Mouse (Mus musculus) gastrocnemius, postnatal 36 days (tissue): ENCODE data around the gene Tmem167. TPM values are rescaled to one million over a fixed set of nuclear protein-coding genes. Genes with fewer than 3 reads are reported as not detected.
A peak's percentile ranks its signal among the peaks of the same experiment; 100 is the strongest.
"Not testable (repeated sequence)": the region's sequence is repeated elsewhere in the genome, so short reads cannot be mapped to it uniquely, and the experiment has no call there.

ENCODE experiments used
- DNase-seq, 2 experiments: peaks; one replicate each; pipeline ENCODE4 v3.0.0; 2022
- intact Hi-C: fragments of 180-260 bp; cut with DNase I; formaldehyde crosslinking; loops from one replicate; pipeline ENCODE4 v1.15.1; 2025
- long read RNA-seq, 2 experiments: library from polyadenylated mRNA; stranded (forward); transcript quantifications; one replicate each; pipeline ENCODE4 v2.0.0; 2021
- total RNA-seq, 2 experiments: library from RNA; stranded (reverse); gene quantifications; 2 replicates each; pipeline ENCODE4 v1.2.3; 2021

The Tmem167 gene
- 1 to 10 TPM; 6.6 to 7.3 TPM for total RNA-seq
- long read RNA-seq, experiment 1, full-length matches to known transcripts: 65 of 74 reads
- long read RNA-seq, experiment 1, partial matches to known transcripts: 1 of 74 reads
- long read RNA-seq, experiment 1, other reads (novel, unspliced or antisense): 8 of 74 reads
- long read RNA-seq, experiment 2, full-length matches to known transcripts: 65 of 76 reads
- long read RNA-seq, experiment 2, partial matches to known transcripts: 10 of 76 reads
- long read RNA-seq, experiment 2, other reads (novel, unspliced or antisense): 1 of 76 reads

- intact Hi-C loops: no loop called here
- DNase-seq: peak; percentile 95 to 96
Observed at GRCm38 (mm10) chr13:90088962-90089824, at the start of gene Tmem167, which contains the start of gene Xrcc4. TSS of gene Tmem167 (plus strand) at chr13:90089123. TSS of gene Xrcc4 (minus strand) at chr13:90089608.

GRCm38 (mm10) chr13:90039613-90040012, 49.3 kb upstream of the Tmem167 start:
- intact Hi-C loops: no loop called here

GRCm38 (mm10) chr13:90051735-90052134, 37.2 kb upstream of the Tmem167 start:
- no peak for DNase-seq
- intact Hi-C loops: no loop called here

More at GRCm38 (mm10) chr13:90039613-90040012, 49.3 kb upstream of the Tmem167 start:
- no peak for DNase-seq

GRCm38 (mm10) chr13:90052408-90052807, 36.5 kb upstream of the Tmem167 start:
- intact Hi-C loops: no loop called here
- no peak for DNase-seq

- intact Hi-C loops: no loop called here
Observed at GRCm38 (mm10) chr13:90061877-90062276, 27.0 kb upstream of the Tmem167 start.

GRCm38 (mm10) chr13:90089825-90090183, 881 bp downstream of the Tmem167 start:
- no peak for DNase-seq
- intact Hi-C loops: no loop called here

More at GRCm38 (mm10) chr13:90061877-90062276, 27.0 kb upstream of the Tmem167 start:
- DNase-seq: no peak

- DNase-seq: no peak
- intact Hi-C loops: no loop called here
Observed at GRCm38 (mm10) chr13:90101514-90101913, 12.6 kb downstream of the Tmem167 start.

GRCm38 (mm10) chr13:90106139-90106538, 17.2 kb downstream of the Tmem167 start:
- intact Hi-C loops: no loop called here
- no peak for DNase-seq

- DNase-seq, intact Hi-C loops: not testable (repeated sequence)
Observed at GRCm38 (mm10) chr13:90108746-90109145, 19.8 kb downstream of the Tmem167 start.

- intact Hi-C loops: no loop called here
- DNase-seq: no peak
Observed at GRCm38 (mm10) chr13:90111681-90112080, 22.8 kb downstream of the Tmem167 start.

GRCm38 (mm10) chr13:90136156-90136910, 47.4 kb downstream of the Tmem167 start:
- DNase-seq: peak in 1 of 2 experiments; percentile 16
- intact Hi-C loops: no loop called here

GRCm38 (mm10) chr13:90141681-90142080, 52.8 kb downstream of the Tmem167 start:
- DNase-seq: no peak
- intact Hi-C loops: no loop called here

- no peak for DNase-seq
- intact Hi-C loops: no loop called here
Observed at GRCm38 (mm10) chr13:90143245-90143644, 54.3 kb downstream of the Tmem167 start.

- intact Hi-C loops: no loop called here
Observed at GRCm38 (mm10) chr13:90151881-90152280, 63.0 kb downstream of the Tmem167 start.

GRCm38 (mm10) chr13:90152536-90153273, 63.8 kb downstream of the Tmem167 start:
- no peak for DNase-seq
- intact Hi-C loops: no loop called here

More at GRCm38 (mm10) chr13:90151881-90152280, 63.0 kb downstream of the Tmem167 start:
- DNase-seq: no peak

- no peak for DNase-seq
- intact Hi-C loops: no loop called here
Observed at GRCm38 (mm10) chr13:90164147-90164546, 75.2 kb downstream of the Tmem167 start.

GRCm38 (mm10) chr13:90167044-90167443, 78.1 kb downstream of the Tmem167 start:
- no peak for DNase-seq
- intact Hi-C loops: no loop called here

GRCm38 (mm10) chr13:90170100-90170781, 81.3 kb downstream of the Tmem167 start:
- intact Hi-C loops: no loop called here
- DNase-seq: no peak

GRCm38 (mm10) chr13:90170782-90171179, 81.9 kb downstream of the Tmem167 start:
- intact Hi-C loops: no loop called here

More at GRCm38 (mm10) chr13:90170782-90171179, 81.9 kb downstream of the Tmem167 start:
- no peak for DNase-seq
